In genomic region chr10:70979657-70980056, GRCm38 (mm10) we compare ENCODE assay signal across 31 mouse cellular contexts.
"Had no signal": no experiment of that assay in that cellular context is flagged by ENCODE, and none has a peak within 500 bp of the region (broad histone marks: within the 10 kb centered on the region; RNA-seq: fewer than 3 reads in every experiment).

No protein-coding gene starts in this region.

- H3K4me1 ChIP-seq: liver, embryonic 12.5 days; liver, embryonic 13.5 days; liver, embryonic 15.5 days; megakaryocyte, embryonic 14.5 days; midbrain, embryonic 10.5 days; midbrain, embryonic 12.5 days; midbrain, embryonic 15.5 days had no signal

- H3K4me2 ChIP-seq: limb, embryonic 12.5 days; limb, embryonic 13.5 days; limb, embryonic 15.5 days; liver, embryonic 11.5 days; liver, embryonic 12.5 days; liver, embryonic 13.5 days; liver, embryonic 15.5 days; lung, embryonic 14.5 days; lung, embryonic 15.5 days; midbrain, embryonic 11.5 days; midbrain, embryonic 12.5 days; midbrain, embryonic 13.5 days; midbrain, embryonic 15.5 days had no signal

- H3K9me3 ChIP-seq: limb, embryonic 10.5 days; limb, embryonic 12.5 days; limb, embryonic 13.5 days; limb, embryonic 15.5 days; liver, embryonic 15.5 days; lung, embryonic 15.5 days; midbrain, embryonic 10.5 days; midbrain, embryonic 12.5 days; midbrain, embryonic 13.5 days; midbrain, embryonic 15.5 days had no signal

- ATAC-seq: liver, embryonic 12.5 days; liver, postnatal 0 days; lung, postnatal 0 days; midbrain, embryonic 13.5 days; midbrain, embryonic 15.5 days; midbrain, embryonic 16.5 days had no signal

- H3K9ac ChIP-seq: limb, embryonic 12.5 days; limb, embryonic 13.5 days; limb, embryonic 15.5 days; liver, embryonic 12.5 days; liver, embryonic 13.5 days; liver, embryonic 14.5 days; liver, embryonic 15.5 days; liver, postnatal 0 days; lung, embryonic 14.5 days; lung, embryonic 15.5 days; midbrain, embryonic 12.5 days; midbrain, embryonic 13.5 days; midbrain, embryonic 15.5 days had no signal

- DNase-seq: left cerebral cortex, postnatal 4 days; liver; liver, embryonic 13.5 days; liver, postnatal 0 days; lung, adult 18-20 months; lung, adult 2 months; lung, embryonic 14.5 days; lung, postnatal 10 days; lung, postnatal 14 days; lung, postnatal 36 days; lung, postnatal 4 days; midbrain, embryonic 14.5 days had no signal

- H3K4me3 ChIP-seq: limb, embryonic 10.5 days; limb, embryonic 12.5 days; limb, embryonic 13.5 days; limb, embryonic 15.5 days; liver, embryonic 12.5 days; liver, embryonic 13.5 days; liver, embryonic 15.5 days; lung, embryonic 15.5 days; megakaryocyte, embryonic 14.5 days; midbrain, embryonic 10.5 days; midbrain, embryonic 12.5 days; midbrain, embryonic 13.5 days; midbrain, embryonic 15.5 days; myocyte had no signal

- H3K36me3 ChIP-seq: limb, embryonic 10.5 days; limb, embryonic 12.5 days; limb, embryonic 13.5 days; limb, embryonic 15.5 days; liver, embryonic 12.5 days; liver, embryonic 13.5 days; liver, embryonic 15.5 days; lung, embryonic 15.5 days; midbrain, embryonic 10.5 days; midbrain, embryonic 12.5 days; midbrain, embryonic 13.5 days; midbrain, embryonic 15.5 days had no signal

- H3K27me3 ChIP-seq: limb, embryonic 12.5 days; limb, embryonic 13.5 days; limb, embryonic 15.5 days; liver, embryonic 12.5 days; liver, embryonic 13.5 days; liver, embryonic 15.5 days; lung, embryonic 15.5 days; megakaryocyte, embryonic 14.5 days; midbrain, embryonic 12.5 days; midbrain, embryonic 13.5 days; midbrain, embryonic 15.5 days had no signal

- H3K27ac ChIP-seq: limb, embryonic 10.5 days; limb, embryonic 12.5 days; limb, embryonic 13.5 days; limb, embryonic 15.5 days; liver, embryonic 12.5 days; liver, embryonic 13.5 days; liver, embryonic 14.5 days; liver, embryonic 15.5 days; lung, embryonic 15.5 days; macrophage; midbrain, embryonic 10.5 days; midbrain, embryonic 12.5 days; midbrain, embryonic 13.5 days; midbrain, embryonic 15.5 days had no signal
